Mouse (Mus musculus): ENCODE data around the gene Znhit1. TPM values are rescaled to one million over a fixed set of nuclear protein-coding genes. Genes with fewer than 3 reads are reported as not detected.

Znhit1 gene
- total and polyA plus RNA-seq, 3 experiments, result 35.5 to 287 (median 88.7) TPM

DNA sequence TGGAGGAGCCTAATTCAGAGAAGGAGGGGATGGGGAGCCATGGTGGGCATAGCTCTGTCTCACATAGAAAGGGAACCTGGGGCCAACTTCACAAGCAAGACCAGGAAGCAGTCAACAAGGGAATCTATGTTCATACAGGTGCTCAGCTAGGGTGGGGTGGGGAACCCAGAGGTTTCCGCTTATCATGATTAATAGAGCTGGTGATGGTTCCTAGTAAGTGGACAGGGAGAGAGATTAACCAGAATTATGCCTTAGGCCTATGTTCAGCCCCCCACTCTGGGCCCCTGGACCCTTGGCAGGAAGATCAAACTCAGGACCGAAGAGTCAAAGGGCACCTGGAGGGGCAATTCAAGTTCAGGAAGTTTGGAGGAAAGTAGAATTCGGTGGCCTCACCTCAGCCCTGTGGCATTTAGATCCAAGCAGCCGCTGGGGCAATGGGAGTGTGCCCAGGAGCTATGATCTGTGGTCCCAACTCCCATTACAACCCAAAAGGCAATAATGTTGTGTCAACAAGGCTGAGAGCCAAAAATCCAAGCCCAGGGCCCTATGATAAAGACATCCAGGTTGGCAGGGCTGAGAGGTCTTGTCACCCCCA is 20.9 kb downstream of the Znhit1 start:
- Histone ChIP-seq H3K4me3 (ENCODE audit: low read depth, low read length) (no peak overlapping the region; the same call in 1 of the 2 replicates), H3K36me3 (replicated peaks) (peaks cover 72% of the 10 kb centered on the region), H3K9me3 (replicated peaks) (no peaks in the 10 kb centered on the region), H3K27me3 (ENCODE audit: insufficient read depth, low read length) (no peaks in the 10 kb centered on the region), H3K4me1 (ENCODE audit: insufficient read depth, low read depth, low read length) (peaks cover 73% of the 10 kb centered on the region)
- TF ChIP-seq TAL1 (conservative IDR thresholded peaks at IDR 0.05; ENCODE audit: low read depth, low read length) (no peak), CTCF (IDR thresholded peaks at IDR 0.05; ENCODE audit: low read depth, low read length) (no peak), GATA1 (IDR thresholded peaks at IDR 0.05; ENCODE audit: borderline replicate concordance, low read length) (no peak), GATA2 (IDR thresholded peaks at IDR 0.05; ENCODE audit: borderline replicate concordance, low read depth, low read length) (no peak), POLR2AphosphoS5 (IDR thresholded peaks at IDR 0.05; ENCODE audit: insufficient replicate concordance, low read depth, low read length) (no peak)
- ATAC-seq (ENCODE audit: extremely low read depth, insufficient number of reproducible peaks, low FRiP score, poor library complexity, severe bottlenecking) (no peak), DNase-seq (ENCODE audit: low spot score) (no peak)

DNA sequence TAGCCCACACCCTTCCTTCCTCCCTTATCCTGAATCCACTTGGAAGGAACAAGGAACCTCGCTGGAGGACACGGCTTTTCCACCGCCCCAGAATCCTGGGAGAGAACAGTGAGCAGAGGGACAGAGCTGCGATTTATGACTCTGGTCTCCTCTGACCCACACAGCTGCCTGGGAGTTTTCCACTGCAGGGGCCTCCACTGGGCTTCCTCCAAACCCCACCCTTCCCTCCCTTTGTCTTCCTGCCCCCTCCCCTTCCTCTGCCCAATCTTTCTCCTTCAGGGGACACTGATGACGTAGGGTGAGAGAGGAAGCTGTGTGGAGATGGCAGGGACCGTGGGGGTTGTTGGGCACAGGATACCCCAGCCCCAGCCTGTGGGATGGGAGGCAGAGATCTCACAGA is 21.5 kb downstream of the Znhit1 start, which contains the start of gene Cldn15:
TSS of gene Cldn15 (plus strand) at position 286 of the 400 bp plus-strand sequence.
- Histone ChIP-seq H3K36me3 (replicated peaks) (peaks cover 73% of the 10 kb centered on the region), H3K4me1 (ENCODE audit: insufficient read depth, low read depth, low read length) (peaks cover 80% of the 10 kb centered on the region), H3K4me3 (ENCODE audit: low read depth, low read length) (peak within 1 kb of the TSS; percentile 63; the same call in 1 of the 2 replicates), H3K9me3 (replicated peaks) (no peaks in the 10 kb centered on the region), H3K27me3 (ENCODE audit: insufficient read depth, low read length) (no peaks in the 10 kb centered on the region)
- ATAC-seq (ENCODE audit: extremely low read depth, insufficient number of reproducible peaks, low FRiP score, poor library complexity, severe bottlenecking) (no peak), DNase-seq (ENCODE audit: low spot score) (peak; percentile 57)
- TF ChIP-seq TAL1 (conservative IDR thresholded peaks at IDR 0.05; ENCODE audit: low read depth, low read length) (no peak), CTCF (IDR thresholded peaks at IDR 0.05; ENCODE audit: low read depth, low read length) (no peak), POLR2AphosphoS5 (IDR thresholded peaks at IDR 0.05; ENCODE audit: insufficient replicate concordance, low read depth, low read length) (no peak), GATA1 (IDR thresholded peaks at IDR 0.05; ENCODE audit: borderline replicate concordance, low read length) (no peak), GATA2 (IDR thresholded peaks at IDR 0.05; ENCODE audit: borderline replicate concordance, low read depth, low read length) (no peak)

DNA sequence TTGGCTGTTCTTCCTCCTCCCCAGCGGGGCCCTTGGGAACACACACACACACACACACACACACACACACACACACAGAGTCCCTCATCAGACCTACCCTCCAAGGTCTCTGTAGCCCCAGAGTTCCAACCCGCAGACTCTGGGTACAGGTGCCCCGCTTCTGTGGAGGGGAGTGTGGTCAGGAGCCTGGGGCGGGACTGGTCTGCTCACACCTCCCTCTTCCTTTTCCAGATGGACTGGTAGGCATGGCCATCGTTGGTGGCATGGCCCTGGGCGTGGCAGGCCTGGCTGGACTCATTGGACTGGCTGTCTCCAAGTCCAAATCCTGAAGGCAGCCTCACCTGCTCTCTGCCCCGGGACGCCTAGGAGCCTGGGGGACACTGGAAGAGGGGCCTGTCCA is 22.1 kb downstream of the Znhit1 start:
- H3K27me3 ChIP-seq (ENCODE audit: insufficient read depth, low read length), result no peaks in the 10 kb centered on the region
- no peaks in the 10 kb centered on the region for H3K9me3 ChIP-seq (replicated peaks)
- TF ChIP-seq GATA2 (IDR thresholded peaks at IDR 0.05; ENCODE audit: borderline replicate concordance, low read depth, low read length) (no peak), TAL1 (conservative IDR thresholded peaks at IDR 0.05; ENCODE audit: low read depth, low read length) (no peak), CTCF (IDR thresholded peaks at IDR 0.05; ENCODE audit: low read depth, low read length) (no peak), POLR2AphosphoS5 (IDR thresholded peaks at IDR 0.05; ENCODE audit: insufficient replicate concordance, low read depth, low read length) (no peak), GATA1 (IDR thresholded peaks at IDR 0.05; ENCODE audit: borderline replicate concordance, low read length) (no peak)
- peaks cover 79% of the 10 kb centered on the region for H3K36me3 ChIP-seq (replicated peaks)
- H3K4me3 ChIP-seq (ENCODE audit: low read depth, low read length), result peak overlapping the region; percentile 63; the same call in 1 of the 2 replicates
- peaks cover 84% of the 10 kb centered on the region for H3K4me1 ChIP-seq (ENCODE audit: insufficient read depth, low read depth, low read length)
- ATAC-seq (ENCODE audit: extremely low read depth, insufficient number of reproducible peaks, low FRiP score, poor library complexity, severe bottlenecking) (no peak), DNase-seq (ENCODE audit: low spot score) (peak; percentile 20)

DNA sequence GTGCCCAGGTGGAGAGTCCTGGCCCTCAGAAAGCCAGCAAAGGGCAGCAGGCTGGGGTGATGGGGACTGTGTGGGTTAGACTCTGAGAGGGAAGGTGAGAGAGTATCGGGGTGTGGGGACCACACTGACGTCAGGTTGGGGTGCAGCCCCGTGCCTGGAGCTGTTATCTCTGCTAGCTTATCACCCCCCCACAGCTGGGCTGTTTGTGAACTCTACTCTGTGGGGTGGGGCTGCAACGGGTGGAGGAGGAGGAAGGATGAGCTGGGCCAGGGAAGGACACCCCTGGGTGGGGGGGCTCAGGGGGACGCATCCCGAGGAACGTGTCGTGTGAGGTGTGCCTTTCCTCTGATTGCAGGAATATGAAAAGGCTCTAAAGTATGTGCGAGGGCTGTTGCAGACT is 22.6 kb downstream of the Znhit1 start:
- H3K27me3 ChIP-seq (ENCODE audit: insufficient read depth, low read length), result no peaks in the 10 kb centered on the region
- ATAC-seq (ENCODE audit: extremely low read depth, insufficient number of reproducible peaks, low FRiP score, poor library complexity, severe bottlenecking) (peak; percentile 35), DNase-seq (ENCODE audit: low spot score) (peak; percentile 77)
- peaks cover 82% of the 10 kb centered on the region for H3K4me1 ChIP-seq (ENCODE audit: insufficient read depth, low read depth, low read length)
- peaks cover 82% of the 10 kb centered on the region for H3K36me3 ChIP-seq (replicated peaks)
- TF ChIP-seq POLR2AphosphoS5 (IDR thresholded peaks at IDR 0.05; ENCODE audit: insufficient replicate concordance, low read depth, low read length) (no peak), TAL1 (conservative IDR thresholded peaks at IDR 0.05; ENCODE audit: low read depth, low read length) (peak; percentile 71; the same call in 1 of the 2 replicates), GATA2 (IDR thresholded peaks at IDR 0.05; ENCODE audit: borderline replicate concordance, low read depth, low read length) (0 out of 2 replicates have a peak, but pooled peaks have one; percentile 12)
- peak overlapping the region; percentile 63; the same call in 1 of the 2 replicates for H3K4me3 ChIP-seq (ENCODE audit: low read depth, low read length)
- H3K9me3 ChIP-seq (replicated peaks), result no peaks in the 10 kb centered on the region

DNA sequence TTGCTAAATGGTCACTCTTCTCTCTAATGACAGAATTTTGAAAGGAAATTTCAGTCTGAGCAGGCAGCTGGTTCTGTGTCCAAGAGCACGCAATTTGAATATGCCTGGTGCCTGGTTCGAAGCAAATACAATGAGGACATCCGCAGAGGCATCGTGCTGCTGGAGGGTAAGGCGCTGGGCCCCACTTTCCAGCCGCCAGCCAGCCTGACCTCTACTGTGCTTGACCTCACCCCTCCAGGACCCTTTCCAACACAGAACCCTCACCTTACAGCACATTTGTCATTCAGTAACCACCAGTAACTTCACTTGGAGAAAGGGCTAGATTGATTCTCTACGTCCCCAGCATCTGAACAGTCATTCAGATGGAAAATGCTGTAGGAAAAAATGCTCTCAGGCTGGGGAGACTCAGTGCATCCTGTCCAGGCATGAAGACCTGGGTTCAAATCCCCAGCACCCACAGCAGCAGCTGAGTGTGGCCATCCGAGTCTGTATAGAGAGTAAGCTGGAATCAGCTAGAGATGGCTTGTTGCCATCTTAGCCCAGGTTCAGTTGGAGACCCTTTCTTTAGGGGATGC is 24.8 kb downstream of the Znhit1 start:
- peak overlapping the region; percentile 76; the same call in 1 of the 2 replicates for H3K4me3 ChIP-seq (ENCODE audit: low read depth, low read length)
- H3K36me3 ChIP-seq (replicated peaks), result peaks cover 81% of the 10 kb centered on the region
- peaks cover 82% of the 10 kb centered on the region for H3K4me1 ChIP-seq (ENCODE audit: insufficient read depth, low read depth, low read length)
- H3K9me3 ChIP-seq (replicated peaks), result no peaks in the 10 kb centered on the region
- TF ChIP-seq POLR2AphosphoS5 (IDR thresholded peaks at IDR 0.05; ENCODE audit: insufficient replicate concordance, low read depth, low read length) (no peak), TAL1 (conservative IDR thresholded peaks at IDR 0.05; ENCODE audit: low read depth, low read length) (no peak), GATA2 (IDR thresholded peaks at IDR 0.05; ENCODE audit: borderline replicate concordance, low read depth, low read length) (no peak), CTCF (IDR thresholded peaks at IDR 0.05; ENCODE audit: low read depth, low read length) (no peak), GATA1 (IDR thresholded peaks at IDR 0.05; ENCODE audit: borderline replicate concordance, low read length) (no peak)
- no peaks in the 10 kb centered on the region for H3K27me3 ChIP-seq (ENCODE audit: insufficient read depth, low read length)
- no peak for DNase-seq (ENCODE audit: low spot score)
- ATAC-seq (ENCODE audit: extremely low read depth, insufficient number of reproducible peaks, low FRiP score, poor library complexity, severe bottlenecking), result no peak

DNA sequence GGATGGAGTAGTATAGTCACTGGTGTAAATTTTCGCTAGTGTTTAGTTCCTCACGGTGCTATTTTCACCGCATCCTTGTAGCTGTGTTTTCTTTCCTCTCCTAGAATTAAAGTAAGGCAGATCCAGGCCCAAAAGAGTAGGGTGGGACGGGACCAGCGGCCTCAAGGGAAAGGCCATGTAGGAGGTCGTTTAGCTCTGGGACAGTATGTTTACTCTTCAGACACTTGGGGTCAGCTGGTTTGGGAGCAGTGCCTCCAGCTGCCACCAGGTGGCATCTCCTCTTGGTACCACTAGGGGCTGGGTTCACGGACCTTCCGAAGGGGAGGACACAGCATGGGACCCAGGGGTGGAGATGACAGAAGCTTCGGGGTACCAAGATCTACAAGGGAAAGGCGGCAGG is 25.3 kb downstream of the Znhit1 start:
- DNase-seq (ENCODE audit: low spot score) (peak; percentile 87), ATAC-seq (ENCODE audit: extremely low read depth, insufficient number of reproducible peaks, low FRiP score, poor library complexity, severe bottlenecking) (0 out of 2 replicates have a peak, but pooled peaks have one; percentile 12)
- Histone ChIP-seq H3K4me1 (ENCODE audit: insufficient read depth, low read depth, low read length) (peaks cover 77% of the 10 kb centered on the region), H3K4me3 (ENCODE audit: low read depth, low read length) (peak overlapping the region; percentile 76), H3K9me3 (replicated peaks) (no peaks in the 10 kb centered on the region), H3K36me3 (replicated peaks) (peaks cover 81% of the 10 kb centered on the region), H3K27me3 (ENCODE audit: insufficient read depth, low read length) (no peaks in the 10 kb centered on the region)
- TF ChIP-seq GATA2 (IDR thresholded peaks at IDR 0.05; ENCODE audit: borderline replicate concordance, low read depth, low read length) (no peak), CTCF (IDR thresholded peaks at IDR 0.05; ENCODE audit: low read depth, low read length) (peak; percentile 88)

Data from G1E (cell line).